Mouse (Mus musculus): ENCODE results near the gene Zfr2.
"Not testable (repeated sequence)": the region's sequence is repeated elsewhere in the genome, so short reads cannot be mapped to it uniquely, and the experiment has no call there.

Zfr2 gene

GRCm38 (mm10) chr10:81202978-81203720 lies 29.8 kb upstream of the Zfr2 start:
- no peak for DNase-seq (ENCODE audit: low read depth, low spot score)

GRCm38 (mm10) chr10:81204137-81204536 lies 28.8 kb upstream of the Zfr2 start:
- DNase-seq (ENCODE audit: low read depth, low spot score): no peak

GRCm38 (mm10) chr10:81210154-81210553 lies 22.8 kb upstream of the Zfr2 start:
- no peak for DNase-seq (ENCODE audit: low read depth, low spot score)

GRCm38 (mm10) chr10:81216260-81216659 lies 16.7 kb upstream of the Zfr2 start:
- DNase-seq (ENCODE audit: low read depth, low spot score): no peak

GRCm38 (mm10) chr10:81216810-81217209 lies 16.1 kb upstream of the Zfr2 start:
- DNase-seq (ENCODE audit: low read depth, low spot score): no peak

- not testable (repeated sequence) for DNase-seq (ENCODE audit: low read depth, low spot score)
Observed at GRCm38 (mm10) chr10:81217267-81217666, 15.7 kb upstream of the Zfr2 start.

- DNase-seq (ENCODE audit: low read depth, low spot score): no peak
Observed at GRCm38 (mm10) chr10:81217964-81218363, 15.0 kb upstream of the Zfr2 start.

- no peak for DNase-seq (ENCODE audit: low read depth, low spot score)
Observed at GRCm38 (mm10) chr10:81221402-81222015, 11.4 kb upstream of the Zfr2 start.

GRCm38 (mm10) chr10:81223731-81224130 lies 9.2 kb upstream of the Zfr2 start:
- DNase-seq (ENCODE audit: low read depth, low spot score): not testable (repeated sequence)

GRCm38 (mm10) chr10:81229735-81230437 lies 3.1 kb upstream of the Zfr2 start:
- no peak for DNase-seq (ENCODE audit: low read depth, low spot score)

GRCm38 (mm10) chr10:81230438-81231332 lies 2.3 kb upstream of the Zfr2 start, which contains the start of gene Atcay:
Gene Atcay (minus strand): TSS chr10:81230833.
- peak; percentile 84 for DNase-seq (ENCODE audit: low read depth, low spot score)

GRCm38 (mm10) chr10:81231436-81231835 lies 1.5 kb upstream of the Zfr2 start:
- DNase-seq (ENCODE audit: low read depth, low spot score): no peak

GRCm38 (mm10) chr10:81233226-81233585 lies 251 bp downstream of the Zfr2 start:
- no peak for DNase-seq (ENCODE audit: low read depth, low spot score)

- no peak for DNase-seq (ENCODE audit: low read depth, low spot score)
Observed at GRCm38 (mm10) chr10:81234206-81234605, 1.3 kb downstream of the Zfr2 start.

- DNase-seq (ENCODE audit: low read depth, low spot score): no peak
Observed at GRCm38 (mm10) chr10:81236471-81237268, 3.7 kb downstream of the Zfr2 start.

GRCm38 (mm10) chr10:81238618-81239017 lies 5.7 kb downstream of the Zfr2 start:
- DNase-seq (ENCODE audit: low read depth, low spot score): no peak

- no peak for DNase-seq (ENCODE audit: low read depth, low spot score)
Observed at GRCm38 (mm10) chr10:81240876-81241275, 7.9 kb downstream of the Zfr2 start.

- no peak for DNase-seq (ENCODE audit: low read depth, low spot score)
Observed at GRCm38 (mm10) chr10:81242021-81242420, 9.1 kb downstream of the Zfr2 start.

- DNase-seq (ENCODE audit: low read depth, low spot score): no peak
Observed at GRCm38 (mm10) chr10:81244146-81244545, 11.2 kb downstream of the Zfr2 start.

- DNase-seq (ENCODE audit: low read depth, low spot score): no peak
Observed at GRCm38 (mm10) chr10:81244595-81244994, 11.6 kb downstream of the Zfr2 start.

GRCm38 (mm10) chr10:81245166-81245565 lies 12.2 kb downstream of the Zfr2 start:
- no peak for DNase-seq (ENCODE audit: low read depth, low spot score)
